Mouse (Mus musculus) small intestine, adult 2 months (tissue): ENCODE results near the gene Fkbpl.

Source experiments
- CTCF ChIP-seq: fragments of 200-500 bp; IDR thresholded peaks from 2 replicates; pipeline ENCODE4 v1.5.1; 2012; ENCODE audit warnings: low read depth, mild to moderate bottlenecking, control low read depth, inconsistent platforms, low read length, moderate library complexity, mixed read lengths; ENCODE audit not compliant: insufficient replicate concordance, insufficient read length; ENCODE audit errors: extremely low read depth
- POLR2A ChIP-seq: fragments of 200-500 bp; IDR thresholded peaks from 2 replicates; pipeline ENCODE4 v1.6.1; 2012; ENCODE audit warnings: low read depth, mild to moderate bottlenecking, control low read depth, inconsistent platforms, low read length, moderate library complexity

DNA sequence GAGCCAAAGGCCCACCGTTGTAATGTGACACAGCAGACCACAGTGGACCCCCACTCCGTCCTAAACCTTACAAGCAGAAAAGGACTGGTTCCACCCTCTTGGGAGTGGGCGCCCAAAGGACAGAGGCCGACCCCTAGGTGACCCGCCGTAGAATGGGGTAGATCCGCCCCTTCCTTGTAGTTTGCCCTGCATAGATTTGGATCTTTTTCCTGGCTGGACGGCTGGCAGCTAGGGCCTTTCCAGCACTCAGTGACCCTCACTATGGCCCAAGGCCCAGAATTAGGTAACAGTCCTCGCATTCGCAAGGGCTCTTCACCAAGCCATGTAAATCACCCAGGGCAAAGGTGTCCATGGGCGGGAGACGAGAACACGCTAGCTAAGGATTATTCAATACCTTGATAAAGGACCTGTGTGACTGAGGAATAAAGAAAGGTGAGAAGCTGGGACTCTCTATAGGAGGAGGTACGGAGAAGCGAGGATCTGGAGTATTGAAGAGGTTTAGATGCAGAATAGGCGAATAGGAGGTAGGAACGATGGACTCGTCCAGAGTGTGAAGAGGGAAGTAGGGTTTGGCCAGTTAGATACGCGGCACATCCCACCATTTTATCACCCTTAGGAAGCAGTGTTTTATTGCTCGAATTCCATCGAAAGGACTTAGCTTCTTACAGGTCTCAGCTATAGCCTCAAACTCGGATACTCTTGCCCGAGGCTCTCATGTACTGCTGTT, 39.9 kb upstream of the Fkbpl start:
- TF ChIP-seq POLR2A (no peak), CTCF (no peak)
